Mouse (Mus musculus): ENCODE results near the gene Thada.

- TF ChIP-seq EP300 (IDR thresholded peaks at IDR 0.05; ENCODE audit: insufficient read depth, low read depth, low read length) (no peak), CTCF (IDR thresholded peaks at IDR 0.05) (0 out of 2 replicates have a peak, but pooled peaks have one; percentile 18), POLR2A (IDR thresholded peaks at IDR 0.05; ENCODE audit: insufficient read depth, low read depth, low read length) (no peak)
These were observed 207.3 kb downstream of the Thada start for GRCm38 (mm10) chr17:84258638-84259261.

All from heart, adult 2 months (tissue).